Mouse (Mus musculus) intestine, embryonic 14.5 days (tissue): ENCODE results near the gene Ankmy1. TPM values are rescaled to one million over a fixed set of nuclear protein-coding genes. Genes with fewer than 3 reads are reported as not detected.

Experiments used
- microRNA counts: library from miRNA; unstranded; fragments of <30 nt; microRNA quantifications from one replicate; lab custom pipeline; 2016
- microRNA-seq: library from miRNA; unstranded; fragments of <30 nt; microRNA quantifications from one replicate; pipeline ENCODE4, GENCODE M21; 2016
- polyA plus RNA-seq: library from polyadenylated mRNA; unstranded; fragments of >200 nt; fragmentation: Nextera tagmentation; extraction: Ambion mirVana; gene quantifications from 2 replicates; pipeline ENCODE4 v1.2.1, GENCODE M21; 2014

Ankmy1 gene
- polyA plus RNA-seq, 1 experiment from 2014 or later: 0.30 TPM

MicroRNAs within 50 kb of the gene (microRNA counts, 519-probe panel; counts per million panel counts)
- 4,151 counts per million, percentile 64 among the panel's probes with 10 or more counts for microRNA mmu-miR-149 (lab: Ali Mortazavi, UCI)

Small RNA genes lying within 50 kb of the gene (microRNA-seq; reads per million reads assigned to microRNA genes)
- 3,596 reads per million, percentile 89 among the genes with 10 or more reads in this experiment for gene Mir149

Other genes with a start within 250 kb of the Ankmy1 start
- 46.3 and 47.9 TPM in 2 replicates for gene Gpc1, start 71.3 kb downstream of the Ankmy1 start, polyA plus RNA-seq
- gene Dusp28, start 4.1 kb upstream of the Ankmy1 start, polyA plus RNA-seq: 9.9 and 12.1 TPM in 2 replicates
- 28.4 and 36.8 TPM in 2 replicates for gene Rnpepl1, start 7.9 kb upstream of the Ankmy1 start, polyA plus RNA-seq
- gene Capn10, start 31.5 kb upstream of the Ankmy1 start, polyA plus RNA-seq: 25.6 and 26.5 TPM in 2 replicates
- 5.7 and 7.0 TPM in 2 replicates for gene Gpr35, start 48.0 kb upstream of the Ankmy1 start, polyA plus RNA-seq
- 0.16 TPM in 1 of 2 replicates, not detected in the other for gene Aqp12, start 103.4 kb upstream of the Ankmy1 start, polyA plus RNA-seq
- gene Kif1a, start 199.0 kb upstream of the Ankmy1 start, polyA plus RNA-seq: 15.8 and 16.7 TPM in 2 replicates
- not detected in 2 replicates for gene Agxt, start 232.3 kb upstream of the Ankmy1 start, polyA plus RNA-seq